Mouse (Mus musculus) heart, adult 2 months (tissue): ENCODE results near the gene Rai1.

Experiments
- CTCF ChIP-seq: fragments of 200-600 bp; IDR thresholded peaks from 2 replicates; pipeline ENCODE4 v1.8.1; 2022; ENCODE audit warnings: antibody characterized with exemption, mild to moderate bottlenecking, moderate library complexity
- EP300 ChIP-seq: fragments of 200-500 bp; IDR thresholded peaks from 2 replicates; pipeline ENCODE4 v1.6.1; 2011; ENCODE audit warnings: low read depth, low read length, control low read depth; ENCODE audit not compliant: insufficient read depth
- POLR2A ChIP-seq: fragments of 200-500 bp; IDR thresholded peaks from 2 replicates; pipeline ENCODE4 v1.6.1; 2011; ENCODE audit warnings: mild to moderate bottlenecking, low read depth, low read length, control low read depth; ENCODE audit not compliant: insufficient read depth

- TF ChIP-seq CTCF = no peak
- TF ChIP-seq EP300 = no peak
- TF ChIP-seq POLR2A = no peak
Observed at GRCm38 (mm10) chr11:60182741-60183140, 77.9 kb downstream of the Rai1 start.
